Comparison of ENCODE assay signal across 9 mouse cellular contexts in genomic region chr16:50073979-50074378, GRCm38 (mm10).
DNase-seq lines count a peak whose midpoint lies in the region; ATAC-seq lines count a peak whose summit lies in the region.
"Had no signal": no experiment of that assay in that cellular context is flagged by ENCODE, and none has a peak within 500 bp of the region (broad histone marks: within the 10 kb centered on the region; RNA-seq: fewer than 3 reads in every experiment).

No protein-coding gene starts in this region.

- WGBS in forebrain, embryonic 13.5 days: 76% methylated on average over 4 of the region's 4 CpGs
- 77% methylated on average over 4 of the region's 4 CpGs for WGBS in forebrain, embryonic 16.5 days

- H3K36me3 ChIP-seq in forebrain, embryonic 13.5 days (ENCODE audit: poor library complexity, severe bottlenecking): no peaks in the 10 kb centered on the region
- H3K36me3 ChIP-seq in forebrain, embryonic 16.5 days (ENCODE audit: control insufficient read depth, insufficient read depth): no peaks in the 10 kb centered on the region
- H3K36me3 ChIP-seq: neural tube, embryonic 12.5 days had no signal

- no peaks in the 10 kb centered on the region for H3K4me1 ChIP-seq in forebrain, embryonic 13.5 days
- H3K4me1 ChIP-seq in forebrain, embryonic 16.5 days (replicated peaks; ENCODE audit: control insufficient read depth, insufficient read depth, low read length): peaks cover 4% of the 10 kb centered on the region; the same call in 1 of the 2 replicates

- DNase-seq in retina, postnatal 1 day: peak; percentile 21
- DNase-seq in retina, embryonic 14.5 days (ENCODE audit: low spot score): no peak
- peak; percentile 70 for DNase-seq in induced T-regulatory cell, adult 2 months (ENCODE audit: low read depth)
- DNase-seq in thymus, postnatal 14 days: peak; percentile 59
- DNase-seq in yolk sac, embryonic 10.5 days (ENCODE audit: low spot score): no peak
- DNase-seq in ovary, adult 18-20 months (ENCODE audit: low spot score): no peak

- no peak overlapping the region for H3K9ac ChIP-seq in forebrain, embryonic 13.5 days
- no peak overlapping the region for H3K9ac ChIP-seq in forebrain, embryonic 16.5 days (replicated peaks; ENCODE audit: low read depth, low read length)
- H3K9ac ChIP-seq: neural tube, embryonic 12.5 days had no signal

- no peaks in the 10 kb centered on the region for H3K27me3 ChIP-seq in forebrain, embryonic 13.5 days
- H3K27me3 ChIP-seq in forebrain, embryonic 16.5 days (replicated peaks; ENCODE audit: control insufficient read depth, insufficient read depth, low read length): no peaks in the 10 kb centered on the region
- H3K27me3 ChIP-seq: neural tube, embryonic 12.5 days had no signal

- H3K9me3 ChIP-seq in forebrain, embryonic 13.5 days (replicated peaks): no peaks in the 10 kb centered on the region
- no peaks in the 10 kb centered on the region for H3K9me3 ChIP-seq in forebrain, embryonic 16.5 days (ENCODE audit: control insufficient read depth, low read length)
- H3K9me3 ChIP-seq: neural tube, embryonic 12.5 days had no signal

- no peak overlapping the region for H3K4me2 ChIP-seq in forebrain, embryonic 13.5 days
- no peak overlapping the region for H3K4me2 ChIP-seq in forebrain, embryonic 16.5 days (ENCODE audit: low read length)
- H3K4me2 ChIP-seq: neural tube, embryonic 12.5 days had no signal

- H3K4me3 ChIP-seq in forebrain, embryonic 13.5 days: no peak overlapping the region
- H3K4me3 ChIP-seq in forebrain, embryonic 16.5 days (replicated peaks; ENCODE audit: low read length): no peak overlapping the region
- H3K4me3 ChIP-seq: neural tube, embryonic 12.5 days had no signal

- H3K27ac ChIP-seq in forebrain, embryonic 13.5 days: no peak overlapping the region
- no peak overlapping the region for H3K27ac ChIP-seq in forebrain, embryonic 16.5 days (ENCODE audit: low read length)
- H3K27ac ChIP-seq: neural tube, embryonic 12.5 days had no signal

- peak; percentile 44; the same call in 1 of the 2 replicates for ATAC-seq in forebrain, embryonic 13.5 days
- ATAC-seq in forebrain, embryonic 16.5 days: no peak; the same call in 1 of the 2 replicates

Comparison
In these comparisons a context has a peak if more than half of its experiments do, and no peak if none do; other contexts are left out.
1. DNase-seq: peak in retina, postnatal 1 day (single experiment), induced T-regulatory cell, adult 2 months (single experiment) and thymus, postnatal 14 days (single experiment); none in retina, embryonic 14.5 days (single experiment), yolk sac, embryonic 10.5 days (single experiment) and ovary, adult 18-20 months (single experiment).